Mouse (Mus musculus): ENCODE measurements around the gene Pja2.

GRCm38 (mm10) chr17:64242310-64242859 is 89.3 kb downstream of the Pja2 start:
- no peak for TF ChIP-seq EP300 (IDR thresholded peaks at IDR 0.05; ENCODE audit: low read depth)
- TF ChIP-seq CTCF (IDR thresholded peaks at IDR 0.05; ENCODE audit: low read depth), result no peak
